Mouse (Mus musculus): Measurements from ENCODE around the gene Tbxas1.

The Tbxas1 gene

GRCm38 (mm10) chr6:38892017-38892416 lies 16.8 kb downstream of the Tbxas1 start:
- no peak for DNase-seq (ENCODE audit: low read depth, low spot score)

- DNase-seq (ENCODE audit: low read depth, low spot score) = no peak
Measured at GRCm38 (mm10) chr6:38893615-38894014, 18.4 kb downstream of the Tbxas1 start.

DNA sequence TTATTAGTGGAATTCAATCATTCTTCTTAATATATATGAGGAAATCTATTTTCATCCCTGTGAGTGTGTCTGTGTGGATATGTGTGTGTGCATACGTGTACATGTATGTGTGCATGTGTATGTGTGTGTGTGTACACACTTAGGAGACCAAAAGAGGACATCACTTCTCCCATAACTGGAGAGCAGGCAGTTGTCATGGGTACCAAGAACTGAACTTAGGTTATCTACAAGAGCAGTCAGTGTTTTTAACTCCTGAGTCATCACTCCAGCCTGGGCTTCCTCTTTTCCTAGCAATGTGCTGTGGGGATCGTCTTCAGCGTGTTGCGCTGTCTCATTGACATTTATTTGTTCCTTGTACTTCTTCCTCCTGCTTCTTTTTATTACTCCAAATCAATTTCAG lies 24.9 kb downstream of the Tbxas1 start:
- DNase-seq (ENCODE audit: low read depth, low spot score) = no peak

DNA sequence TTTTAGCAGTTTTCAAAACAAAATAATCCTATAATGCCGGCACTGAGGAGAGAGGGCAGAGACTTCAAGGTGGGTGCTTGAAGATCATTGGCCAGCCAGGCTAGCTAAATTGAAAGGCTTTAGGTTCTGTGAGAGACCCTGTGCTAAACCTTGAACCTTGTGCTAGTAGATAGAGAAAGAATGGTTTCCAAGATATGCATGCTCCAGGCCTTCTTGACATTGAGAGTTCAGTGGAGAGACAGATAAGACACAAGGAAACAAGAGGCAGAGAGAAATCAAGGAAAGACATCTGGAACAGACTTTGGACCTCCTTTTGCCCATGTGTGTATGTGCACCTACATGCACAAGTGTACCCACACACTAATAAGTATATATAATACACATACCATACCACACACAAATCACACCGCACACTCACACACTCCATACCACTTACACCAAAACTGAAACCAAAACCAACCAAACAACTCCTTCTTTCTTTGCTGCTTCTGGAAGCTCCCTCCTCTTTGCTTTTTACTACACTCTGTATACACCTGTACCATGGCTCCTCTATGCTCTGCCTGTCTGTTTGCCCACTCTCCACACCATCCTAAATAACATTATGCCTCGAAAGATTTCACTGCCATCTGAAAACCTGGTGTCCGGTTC lies 25.4 kb downstream of the Tbxas1 start:
- DNase-seq (ENCODE audit: low read depth, low spot score) = peak; percentile 41

GRCm38 (mm10) chr6:38901152-38901551 lies 25.9 kb downstream of the Tbxas1 start:
- peak; percentile 11 for DNase-seq (ENCODE audit: low read depth, low spot score)

DNA sequence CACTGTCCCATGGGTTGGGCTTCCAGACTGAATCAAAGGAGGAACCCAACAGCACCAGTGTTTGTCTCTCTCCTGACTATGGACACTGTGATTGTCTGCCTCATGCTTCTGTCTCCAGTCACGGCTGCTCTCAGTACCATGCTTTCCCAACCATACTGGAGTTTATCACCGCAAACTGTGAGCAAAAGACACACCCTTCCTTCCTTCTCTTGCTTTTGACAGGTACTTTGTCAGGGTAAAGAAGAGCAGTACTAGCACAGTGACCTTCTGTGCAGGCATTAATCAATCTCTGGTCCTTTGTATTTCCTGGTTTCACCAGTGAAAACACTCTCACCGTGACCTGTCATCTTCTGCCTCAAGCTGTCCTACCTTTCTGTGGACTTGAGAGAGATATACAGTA lies 26.4 kb downstream of the Tbxas1 start:
- DNase-seq (ENCODE audit: low read depth, low spot score) = no peak

DNA sequence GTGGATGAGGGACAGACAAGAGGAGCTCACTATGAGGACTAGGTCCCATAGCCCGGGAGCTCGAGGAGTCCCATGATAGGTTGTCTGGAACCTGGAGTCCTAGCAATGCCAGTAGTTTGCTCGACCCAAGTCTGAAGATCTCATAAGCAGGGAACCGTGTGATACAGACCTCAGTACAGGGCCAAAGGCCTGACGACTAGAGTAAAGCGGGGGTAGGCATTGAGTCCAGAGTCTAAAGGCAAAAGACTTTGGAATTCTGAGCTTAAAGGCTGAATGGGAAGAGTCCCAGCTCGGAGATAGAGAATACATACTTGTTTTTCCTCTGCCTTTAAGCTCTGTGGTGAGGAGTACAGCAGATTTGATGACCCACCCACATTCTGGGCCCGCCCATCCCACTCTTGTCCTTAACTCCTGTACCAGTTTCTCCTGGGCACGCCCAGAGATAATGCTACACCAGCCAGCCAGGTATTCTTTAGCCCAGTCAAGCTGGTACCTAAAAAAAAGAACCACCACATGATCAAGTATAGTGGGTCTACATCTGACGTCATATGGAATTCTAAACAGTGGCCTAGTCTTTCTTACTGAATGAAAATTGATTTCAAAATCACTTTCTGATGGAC lies 27.7 kb downstream of the Tbxas1 start:
- no peak for DNase-seq (ENCODE audit: low read depth, low spot score)

GRCm38 (mm10) chr6:38906005-38906404 lies 30.8 kb downstream of the Tbxas1 start:
- no peak for DNase-seq (ENCODE audit: low read depth, low spot score)

DNA sequence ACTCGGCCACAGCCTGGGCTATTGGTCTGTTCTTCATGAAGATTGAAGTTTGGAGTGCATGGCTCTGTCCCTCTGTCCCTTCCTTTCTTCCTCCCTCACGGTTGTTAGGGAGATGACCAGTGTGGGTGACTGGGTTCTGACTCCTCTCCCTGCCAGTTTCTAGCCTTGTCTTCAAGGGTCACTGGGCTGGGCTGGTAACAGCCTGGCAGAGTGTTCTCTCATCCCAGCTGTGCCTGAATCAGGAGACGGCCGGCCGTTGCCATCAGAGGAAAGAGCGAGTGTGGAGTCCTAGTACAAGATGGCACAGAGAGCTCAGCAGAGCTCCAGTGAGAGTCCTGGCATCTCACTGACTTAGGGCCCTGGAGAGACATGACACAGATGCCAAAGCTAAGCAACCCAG lies 33.2 kb downstream of the Tbxas1 start:
- DNase-seq (ENCODE audit: low read depth, low spot score) = no peak

- peak; percentile 87 for DNase-seq (ENCODE audit: low read depth, low spot score)
Measured at GRCm38 (mm10) chr6:38910828-38911559, 35.8 kb downstream of the Tbxas1 start.

GRCm38 (mm10) chr6:38912121-38912660 lies 37.0 kb downstream of the Tbxas1 start:
- DNase-seq (ENCODE audit: low read depth, low spot score) = no peak

DNA sequence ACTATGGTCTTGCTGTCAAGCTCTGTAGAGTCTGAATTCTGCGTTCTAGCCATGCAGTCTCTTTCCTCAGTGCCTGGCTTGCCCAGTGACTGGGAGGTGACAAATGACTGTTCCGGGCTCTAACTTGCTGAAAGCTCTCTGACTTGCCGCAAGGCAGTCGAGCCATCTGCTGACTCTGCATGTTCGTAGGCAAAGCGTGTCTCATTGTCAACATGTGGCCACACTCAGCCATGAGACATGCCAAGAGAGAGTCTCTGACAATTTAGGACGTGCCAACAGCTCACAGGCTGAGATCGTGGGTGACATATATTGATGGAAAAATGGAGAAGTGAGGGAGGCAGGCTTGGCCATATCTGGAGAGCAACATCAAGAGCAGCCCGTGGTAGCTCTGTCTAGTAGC lies 37.6 kb downstream of the Tbxas1 start:
- no peak for DNase-seq (ENCODE audit: low read depth, low spot score)

GRCm38 (mm10) chr6:38913386-38914042 lies 38.3 kb downstream of the Tbxas1 start:
- no peak for DNase-seq (ENCODE audit: low read depth, low spot score)

DNA sequence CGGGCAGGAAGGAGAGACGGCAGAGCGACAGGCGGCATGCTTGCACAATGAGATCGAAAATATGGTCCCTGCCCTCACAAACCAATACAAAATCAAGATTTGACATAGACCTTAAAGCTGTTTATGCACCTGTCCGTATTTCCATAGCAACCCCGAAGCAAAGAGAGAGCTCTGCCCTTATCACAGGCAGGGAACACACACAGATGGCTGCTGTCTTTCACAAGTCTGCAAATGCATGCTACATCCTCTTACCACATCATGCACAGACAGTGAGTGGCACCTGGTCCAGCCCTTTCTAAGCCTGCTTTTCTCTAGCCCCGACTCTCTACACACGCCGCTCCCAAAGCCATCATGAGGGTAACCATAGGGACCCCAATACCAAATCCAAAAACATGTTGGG lies 39.0 kb downstream of the Tbxas1 start:
- no peak for DNase-seq (ENCODE audit: low read depth, low spot score)

DNA sequence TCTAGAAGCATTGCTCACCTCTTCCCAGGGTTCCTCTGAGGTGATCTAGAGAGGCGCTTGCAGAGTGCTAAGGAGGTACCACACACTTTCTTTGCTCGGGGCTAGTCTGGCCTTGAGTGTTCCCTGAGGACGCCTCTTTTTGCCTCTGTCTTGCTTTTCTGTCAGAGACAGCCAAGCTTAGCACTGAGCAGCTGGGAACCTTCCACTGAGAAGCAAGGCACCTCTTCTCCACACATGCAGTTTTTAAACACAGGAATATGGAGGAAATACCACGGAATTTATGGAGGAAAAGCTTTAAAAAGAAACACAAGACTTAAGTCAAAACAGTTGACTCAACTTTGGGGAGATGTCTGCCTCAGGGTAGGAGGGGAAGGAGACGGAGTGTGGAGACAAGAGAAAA lies 40.6 kb downstream of the Tbxas1 start:
- DNase-seq (ENCODE audit: low read depth, low spot score) = no peak

GRCm38 (mm10) chr6:38916571-38916970 lies 41.4 kb downstream of the Tbxas1 start:
- no peak for DNase-seq (ENCODE audit: low read depth, low spot score)

DNA sequence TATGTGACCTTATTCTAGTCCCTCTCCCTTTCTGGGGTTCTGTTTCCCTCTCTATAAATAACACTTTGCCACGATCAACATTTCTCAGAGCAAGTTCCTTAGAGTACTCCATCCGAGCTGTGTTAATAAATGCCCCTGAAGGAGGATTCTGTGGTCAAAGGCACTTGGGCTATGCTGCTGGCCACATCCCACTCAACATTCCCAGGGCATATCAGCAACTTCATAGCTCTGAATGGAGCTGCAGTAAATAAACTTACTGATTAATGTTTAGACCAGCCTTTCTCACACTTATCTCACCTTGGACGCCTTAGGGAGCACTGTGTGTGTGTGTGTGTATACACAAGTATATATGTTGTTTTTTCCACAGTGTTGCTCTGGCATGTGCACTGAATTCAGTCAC lies 42.2 kb downstream of the Tbxas1 start:
- DNase-seq (ENCODE audit: low read depth, low spot score) = no peak

DNA sequence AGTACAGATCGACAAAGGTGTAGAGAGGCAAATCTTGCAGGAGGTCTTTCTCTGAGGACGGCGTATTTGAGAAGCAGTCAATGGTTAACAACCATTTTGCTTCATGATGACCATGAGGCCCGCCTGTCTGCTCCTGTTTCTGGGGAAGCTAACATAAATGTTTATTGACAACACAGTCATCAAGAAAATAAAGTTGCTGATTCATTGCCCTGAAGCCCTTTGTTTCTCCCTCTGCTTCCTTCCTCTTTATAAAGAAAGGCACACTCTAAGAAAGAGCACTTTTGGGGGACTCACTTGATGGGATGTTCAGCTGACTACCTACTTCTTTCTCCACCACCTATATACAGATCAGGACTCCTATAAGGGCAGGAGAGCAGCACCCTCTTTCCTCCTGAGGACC lies 43.5 kb downstream of the Tbxas1 start:
- no peak for DNase-seq (ENCODE audit: low read depth, low spot score)

GRCm38 (mm10) chr6:38919135-38919740 lies 44.0 kb downstream of the Tbxas1 start:
- no peak for DNase-seq (ENCODE audit: low read depth, low spot score)

GRCm38 (mm10) chr6:38920141-38920540 lies 44.9 kb downstream of the Tbxas1 start:
- no peak for DNase-seq (ENCODE audit: low read depth, low spot score)

DNA sequence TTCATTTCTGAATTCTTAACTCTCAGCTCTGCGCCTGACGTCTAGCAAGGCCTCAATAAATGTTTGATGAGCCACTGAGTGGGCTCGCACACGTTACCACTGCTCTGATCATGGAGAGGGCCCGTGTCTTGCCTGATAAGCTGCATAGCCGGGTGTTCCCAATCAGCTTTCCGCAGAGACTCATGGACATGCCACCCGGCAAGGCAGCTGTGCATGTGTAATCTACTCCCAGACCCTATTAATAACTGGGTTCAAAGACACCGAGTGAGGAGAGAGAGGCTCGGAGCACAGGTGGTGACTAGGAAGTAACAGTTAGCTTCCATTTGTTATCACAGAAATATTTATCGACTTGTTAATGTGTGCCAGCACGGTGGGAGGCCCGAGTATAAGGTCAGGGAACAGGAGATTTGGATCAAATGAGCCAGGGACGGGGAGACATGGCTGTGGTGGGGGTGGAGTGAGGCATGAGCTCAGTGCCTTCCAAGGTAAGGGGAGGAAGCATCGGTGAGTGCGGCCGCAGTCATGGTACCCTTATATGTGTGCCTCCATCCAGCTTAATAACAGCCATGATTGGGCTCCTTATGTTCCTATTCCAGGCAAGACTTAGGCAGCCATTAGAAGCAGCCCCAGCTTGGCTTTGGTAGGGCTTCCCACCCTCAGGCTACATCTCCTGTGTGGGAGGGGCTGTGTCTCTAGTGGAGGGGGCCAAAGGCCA lies 46.0 kb downstream of the Tbxas1 start:
- no peak for DNase-seq (ENCODE audit: low read depth, low spot score)
